Mouse (Mus musculus) G1E (cell line): ENCODE measurements around the gene Stk36. TPM values are rescaled to one million over a fixed set of nuclear protein-coding genes. Genes with fewer than 3 reads are reported as not detected.
A peak's percentile ranks its signal among the peaks of the same experiment; 100 is the strongest.

Experiments used
- ATAC-seq: 2 replicates; pipeline ENCODE4 v1.8.0; 2016; ENCODE audit warnings: mild to moderate bottlenecking; ENCODE audit not compliant: insufficient number of reproducible peaks, poor library complexity, low FRiP score, severe bottlenecking; ENCODE audit errors: extremely low read depth
- DNase-seq: peaks from one replicate; pipeline ENCODE4 v3.0.0; 2012; ENCODE audit warnings: low spot score
- H3K27me3 ChIP-seq: 2 replicates; pipeline ENCODE4 v1.6.1; 2012; ENCODE audit warnings: mild to moderate bottlenecking, low read length, inconsistent platforms; ENCODE audit not compliant: insufficient read depth
- H3K36me3 ChIP-seq: replicated peaks from 2 replicates; pipeline ENCODE3; 2012; ENCODE audit warnings: mild to moderate bottlenecking, inconsistent platforms
- H3K4me1 ChIP-seq: 2 replicates; pipeline ENCODE4 v1.6.1; 2012; ENCODE audit warnings: low read depth, low read length, inconsistent platforms, mixed read lengths; ENCODE audit not compliant: insufficient read depth
- H3K4me3 ChIP-seq: 2 replicates; pipeline ENCODE4 v1.5.1; 2012; ENCODE audit warnings: low read depth, mild to moderate bottlenecking, inconsistent platforms, low read length, moderate library complexity, mixed read lengths
- H3K9me3 ChIP-seq: replicated peaks from 2 replicates; pipeline ENCODE4 v1.6.1; 2012; ENCODE audit warnings: inconsistent platforms
- CTCF ChIP-seq: IDR thresholded peaks from 2 replicates; pipeline ENCODE4 v1.5.1; 2012; ENCODE audit warnings: low read depth, low read length, inconsistent platforms, mixed read lengths
- GATA1 ChIP-seq: IDR thresholded peaks from 2 replicates; pipeline ENCODE4 v1.6.1; 2012; ENCODE audit warnings: borderline replicate concordance, low read length, inconsistent platforms, mixed read lengths
- GATA2 ChIP-seq: IDR thresholded peaks from 2 replicates; pipeline ENCODE4 v1.6.1; 2012; ENCODE audit warnings: low read depth, low read length, inconsistent platforms, borderline replicate concordance
- POLR2AphosphoS5 ChIP-seq: IDR thresholded peaks from 2 replicates; pipeline ENCODE4 v1.6.1; 2012; ENCODE audit warnings: low read depth, low read length, inconsistent platforms; ENCODE audit not compliant: insufficient replicate concordance
- TAL1 ChIP-seq: conservative IDR thresholded peaks from 2 replicates; pipeline ENCODE4 v1.6.1; 2012; ENCODE audit warnings: low read depth, low read length, inconsistent platforms, mixed read lengths
- polyA plus RNA-seq: library from polyadenylated mRNA; stranded (reverse); fragments of >175 nt; gene quantifications from 2 replicates; pipeline ENCODE4 v1.2.3, GENCODE M21; 2012
- total RNA-seq, 2 experiments: library from RNA; stranded (forward) in 1 of 2; stranded (reverse) in 1 of 2; fragments of 200-1000 nt in 1 of 2; fragments of >200 nt in 1 of 2; fragmentation: Nextera tagmentation in 1 of 2; gene quantifications; 2 replicates each; pipeline ENCODE4 v1.2.3; 2014 to 2017

Gene Stk36
- 3.9 and 5.6 TPM in 2 replicates for total RNA-seq (2014; fragmentation: Nextera tagmentation)
- total RNA-seq (2017), result 1.5 and 1.6 TPM in 2 replicates
- 0.46 and 0.88 TPM in 2 replicates for polyA plus RNA-seq

GRCm38 (mm10) chr1:74601267-74601962 lies at the start of gene Stk36, which contains the start of gene Rnf25:
Gene Stk36, plus strand, starts transcription at chr1:74601445.
Gene Rnf25, minus strand, starts transcription at chr1:74601397.
- DNase-seq (peak; percentile 94), ATAC-seq (peak; percentile 93)
- no peaks in the 10 kb centered on the region for H3K9me3 ChIP-seq
- no peaks in the 10 kb centered on the region for H3K27me3 ChIP-seq
- peaks cover 31% of the 10 kb centered on the region for H3K4me1 ChIP-seq
- TF ChIP-seq GATA1 (no peak), TAL1 (no peak), CTCF (no peak), GATA2 (no peak), POLR2AphosphoS5 (no peak)
- H3K4me3 ChIP-seq, result peak within 1 kb of the TSS; percentile 85
- peaks cover 31% of the 10 kb centered on the region for H3K36me3 ChIP-seq

- Histone ChIP-seq H3K4me3 (no peak overlapping the region), H3K36me3 (peaks cover 5% of the 10 kb centered on the region), H3K27me3 (peaks cover 21% of the 10 kb centered on the region), H3K4me1 (no peaks in the 10 kb centered on the region), H3K9me3 (no peaks in the 10 kb centered on the region)
- no peak for TF ChIP-seq TAL1
- TF ChIP-seq GATA1, result no peak
- TF ChIP-seq POLR2AphosphoS5, result no peak
- TF ChIP-seq GATA2, result no peak
- no peak for TF ChIP-seq CTCF
- no peak for ATAC-seq
- no peak for DNase-seq
These were observed 42.2 kb upstream of the Stk36 start for GRCm38 (mm10) chr1:74559061-74559460.

- peaks cover 10% of the 10 kb centered on the region for H3K4me1 ChIP-seq
- TF ChIP-seq CTCF (no peak), TAL1 (no peak), GATA2 (no peak), POLR2AphosphoS5 (no peak), GATA1 (no peak)
- no peak for DNase-seq
- H3K4me3 ChIP-seq, result no peak overlapping the region
- 0 out of 2 replicates have a peak, but pooled peaks cover 3% of the 10 kb centered on the region for H3K27me3 ChIP-seq
- no peak for ATAC-seq
- H3K36me3 ChIP-seq, result peaks cover 67% of the 10 kb centered on the region
- H3K9me3 ChIP-seq, result no peaks in the 10 kb centered on the region
These were observed 35.4 kb upstream of the Stk36 start for GRCm38 (mm10) chr1:74565834-74566233.

GRCm38 (mm10) chr1:74569739-74570719 lies 31.2 kb upstream of the Stk36 start:
- Histone ChIP-seq H3K9me3 (no peaks in the 10 kb centered on the region), H3K36me3 (peaks cover 94% of the 10 kb centered on the region), H3K27me3 (no peaks in the 10 kb centered on the region), H3K4me3 (no peak overlapping the region), H3K4me1 (peaks cover 10% of the 10 kb centered on the region)
- TF ChIP-seq CTCF (no peak), POLR2AphosphoS5 (no peak), GATA2 (no peak), GATA1 (no peak), TAL1 (no peak)
- no peak for ATAC-seq
- no peak for DNase-seq

- ATAC-seq (no peak), DNase-seq (no peak)
- no peak for TF ChIP-seq TAL1
- no peak for TF ChIP-seq GATA1
- no peak for TF ChIP-seq GATA2
- H3K4me3 ChIP-seq, result no peak overlapping the region
- peaks cover 30% of the 10 kb centered on the region for H3K4me1 ChIP-seq
- H3K27me3 ChIP-seq, result no peaks in the 10 kb centered on the region
- no peaks in the 10 kb centered on the region for H3K9me3 ChIP-seq
- peaks cover 76% of the 10 kb centered on the region for H3K36me3 ChIP-seq
These were observed 18.6 kb upstream of the Stk36 start for GRCm38 (mm10) chr1:74582621-74583020.
